Mouse (Mus musculus) skeletal muscle tissue, postnatal 0 days (tissue): Measurements from ENCODE around the gene A930033H14Rik. TPM values are rescaled to one million over a fixed set of nuclear protein-coding genes. Genes with fewer than 3 reads are reported as not detected.

ENCODE experiments used
- polyA plus RNA-seq: library from polyadenylated mRNA; unstranded; fragments of >200 nt; fragmentation: Nextera tagmentation; extraction: Ambion mirVana; gene quantifications from 2 replicates; pipeline ENCODE4 v1.2.1, GENCODE M21; 2015

A930033H14Rik gene
- 3.0 and 3.9 TPM in 2 replicates for polyA plus RNA-seq

GRCm38 (mm10) chr10:69212542-69213440 is at the start of gene A930033H14Rik:
A930033H14Rik (minus strand) TSS chr10:69213098.

Other genes starting within 250 kb of the A930033H14Rik start
- gene Rhobtb1, start 61.7 kb downstream of the A930033H14Rik start, polyA plus RNA-seq = 20.5 and 21.7 TPM in 2 replicates
- gene Cdk1, start 139.8 kb upstream of the A930033H14Rik start, polyA plus RNA-seq = 86.8 and 101 TPM in 2 replicates
- 33.1 and 39.8 TPM in 2 replicates for gene Ank3, start 185.7 kb upstream of the A930033H14Rik start, polyA plus RNA-seq